Mouse (Mus musculus): ENCODE measurements around the gene Specc1. TPM values are rescaled to one million over a fixed set of nuclear protein-coding genes. Genes with fewer than 3 reads are reported as not detected.

Specc1 gene
- total and polyA plus RNA-seq, 3 experiments = 2.5 to 5.8 TPM; not detected in 1

DNA sequence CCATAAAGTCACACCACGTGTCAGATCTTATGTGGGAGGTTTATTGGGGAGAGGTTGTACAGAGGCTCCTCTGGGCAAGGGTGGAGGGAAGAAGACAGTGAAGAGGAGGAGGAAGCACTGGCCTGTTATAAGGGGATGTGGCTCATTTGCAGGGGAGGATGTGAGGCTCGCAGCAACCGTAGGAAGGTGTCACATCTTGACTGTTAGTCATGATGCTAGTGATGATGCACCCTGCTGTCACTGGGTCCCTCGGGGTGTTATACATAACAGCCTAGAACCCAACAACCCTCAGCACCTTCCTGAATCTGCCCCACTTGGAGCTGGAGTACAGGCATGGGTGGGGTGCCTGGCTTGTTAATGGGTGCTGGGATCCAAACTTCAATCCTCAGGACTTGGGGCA lies 94.9 kb downstream of the Specc1 start:
- 0 out of 4 replicates have a peak, but pooled peaks cover 0 to 2% of the 10 kb centered on the region in 2 experiments for H3K4me1 ChIP-seq (ENCODE audit: control insufficient read depth in 1 of 2, insufficient read depth in 2 of 2, low read length in 2 of 2)
- no peaks in the 10 kb centered on the region for H3K27me3 ChIP-seq (ENCODE audit: control insufficient read depth in 1 of 2, insufficient read depth in 2 of 2, low read length in 2 of 2)
- no peaks in the 10 kb centered on the region for H3K79me2 ChIP-seq (ENCODE audit: control insufficient read depth, insufficient read depth, low read length, poor library complexity)
- H3K9ac ChIP-seq (ENCODE audit: control insufficient read depth, low read depth, low read length, poor library complexity, severe bottlenecking) = no peak overlapping the region
- no peak overlapping the region for H3K27ac ChIP-seq (ENCODE audit: control insufficient read depth, low read depth, low read length)
- no peaks in the 10 kb centered on the region for H3K9me3 ChIP-seq (replicated peaks; ENCODE audit: insufficient read depth, low read length)
- no peak for DNase-seq (ENCODE audit: low read depth, low spot score)
- no peaks in the 10 kb centered on the region for H3K36me3 ChIP-seq (ENCODE audit: control insufficient read depth in 1 of 2, insufficient read depth in 2 of 2, low read length in 2 of 2)
- TF ChIP-seq KAT2A (conservative IDR thresholded peaks at IDR 0.05; ENCODE audit: low read depth, low read length) = no peak
- TF ChIP-seq USF1 (IDR thresholded peaks at IDR 0.05; ENCODE audit: low read depth, low read length) = no peak
- no peak for TF ChIP-seq TAL1 (IDR thresholded peaks at IDR 0.05; ENCODE audit: low read length)
- no peak for TF ChIP-seq MAFK (IDR thresholded peaks at IDR 0.05; ENCODE audit: borderline replicate concordance, low read depth, low read length)
- TF ChIP-seq RCOR1 (IDR thresholded peaks at IDR 0.05; ENCODE audit: low read depth, low read length) = no peak
- no peak for TF ChIP-seq GATA1 (IDR thresholded peaks at IDR 0.05; ENCODE audit: low read depth, low read length)
- no peak for TF ChIP-seq ZMIZ1 (IDR thresholded peaks at IDR 0.05; ENCODE audit: low read depth, low read length)
- TF ChIP-seq ETS1 (IDR thresholded peaks at IDR 0.05; ENCODE audit: low read depth, low read length) = no peak
- TF ChIP-seq TCF12 (IDR thresholded peaks at IDR 0.05; ENCODE audit: low read depth, low read length) = no peak
- no peak for TF ChIP-seq ZKSCAN1 (IDR thresholded peaks at IDR 0.05; ENCODE audit: low read depth, low read length)
- no peak for TF ChIP-seq SIN3A (IDR thresholded peaks at IDR 0.05; ENCODE audit: low read length)
- no peak for TF ChIP-seq POLR2AphosphoS5 (IDR thresholded peaks at IDR 0.05; ENCODE audit: borderline replicate concordance, low read depth, low read length)
- TF ChIP-seq USF2 (IDR thresholded peaks at IDR 0.05; ENCODE audit: borderline replicate concordance in 1 of 2, insufficient read depth in 1 of 2, low read depth in 1 of 2, low read length in 2 of 2) = no peak
- no peak for TF ChIP-seq BHLHE40 (IDR thresholded peaks at IDR 0.05; ENCODE audit: borderline replicate concordance, low read depth, low read length)
- no peak for TF ChIP-seq HCFC1 (IDR thresholded peaks at IDR 0.05; ENCODE audit: low read depth, low read length)
- no peak for TF ChIP-seq CHD1 (IDR thresholded peaks at IDR 0.05; ENCODE audit: low read depth, low read length)
- no peak for TF ChIP-seq MYC (IDR thresholded peaks at IDR 0.05; ENCODE audit: low read depth, low read length)
- no peak for TF ChIP-seq UBTF (IDR thresholded peaks at IDR 0.05; ENCODE audit: borderline replicate concordance, insufficient read depth, low read depth, low read length)
- H3K4me3 ChIP-seq (ENCODE audit: control insufficient read depth in 1 of 2, insufficient read depth in 1 of 2, low read depth in 2 of 2, low read length in 2 of 2) = no peak overlapping the region

- DNase-seq (ENCODE audit: low read depth, low spot score) = no peak
- H3K27ac ChIP-seq (ENCODE audit: control insufficient read depth, low read depth, low read length) = no peak overlapping the region
- no peaks in the 10 kb centered on the region for H3K9me3 ChIP-seq (replicated peaks; ENCODE audit: insufficient read depth, low read length)
- H3K4me3 ChIP-seq (ENCODE audit: control insufficient read depth in 1 of 2, insufficient read depth in 1 of 2, low read depth in 2 of 2, low read length in 2 of 2) = no peak overlapping the region
- no peaks in the 10 kb centered on the region for H3K36me3 ChIP-seq (ENCODE audit: control insufficient read depth in 1 of 2, insufficient read depth in 2 of 2, low read length in 2 of 2)
- no peaks in the 10 kb centered on the region for H3K79me2 ChIP-seq (ENCODE audit: control insufficient read depth, insufficient read depth, low read length, poor library complexity)
- TF ChIP-seq POLR2A (IDR thresholded peaks at IDR 0.05; ENCODE audit: control insufficient read depth in 1 of 2, insufficient read depth in 1 of 2, low read depth in 1 of 2, low read length in 2 of 2, poor library complexity in 1 of 2) (no peak), EP300 (IDR thresholded peaks at IDR 0.05; ENCODE audit: low read depth in 1 of 2, low read length in 2 of 2) (no peak), ELF1 (IDR thresholded peaks at IDR 0.05; ENCODE audit: low read depth, low read length) (no peak), ZNF384 (IDR thresholded peaks at IDR 0.05; ENCODE audit: low read depth, low read length) (no peak), NELFE (IDR thresholded peaks at IDR 0.05; ENCODE audit: low read depth, low read length) (no peak), TBP (IDR thresholded peaks at IDR 0.05; ENCODE audit: low read depth, low read length) (no peak), MXI1 (IDR thresholded peaks at IDR 0.05; ENCODE audit: low read depth, low read length) (no peak), MAX (IDR thresholded peaks at IDR 0.05; ENCODE audit: low read length) (no peak), JUND (IDR thresholded peaks at IDR 0.05; ENCODE audit: low read depth, low read length) (no peak), CHD1 (IDR thresholded peaks at IDR 0.05; ENCODE audit: low read depth, low read length) (no peak), ZMIZ1 (IDR thresholded peaks at IDR 0.05; ENCODE audit: low read depth, low read length) (no peak), POLR2AphosphoS5 (IDR thresholded peaks at IDR 0.05; ENCODE audit: borderline replicate concordance, low read depth, low read length) (no peak), NRF1 (IDR thresholded peaks at IDR 0.05; ENCODE audit: insufficient read depth, low read depth, low read length, poor library complexity, severe bottlenecking) (no peak), RCOR1 (IDR thresholded peaks at IDR 0.05; ENCODE audit: low read depth, low read length) (no peak)
- no peaks in the 10 kb centered on the region for H3K27me3 ChIP-seq (ENCODE audit: control insufficient read depth in 1 of 2, insufficient read depth in 2 of 2, low read length in 2 of 2)
- no peak overlapping the region for H3K9ac ChIP-seq (ENCODE audit: control insufficient read depth, low read depth, low read length, poor library complexity, severe bottlenecking)
- H3K4me1 ChIP-seq (ENCODE audit: control insufficient read depth in 1 of 2, insufficient read depth in 2 of 2, low read length in 2 of 2) = 0 out of 4 replicates have a peak, but pooled peaks cover 0 to 2% of the 10 kb centered on the region in 2 experiments
Measured at GRCm38 (mm10) chr11:62053928-62054327, 97.4 kb downstream of the Specc1 start.
